Mouse (Mus musculus): ENCODE measurements around the gene Hmox1.
A peak's percentile ranks its signal among the peaks of the same experiment; 100 is the strongest.

The Hmox1 gene

DNA sequence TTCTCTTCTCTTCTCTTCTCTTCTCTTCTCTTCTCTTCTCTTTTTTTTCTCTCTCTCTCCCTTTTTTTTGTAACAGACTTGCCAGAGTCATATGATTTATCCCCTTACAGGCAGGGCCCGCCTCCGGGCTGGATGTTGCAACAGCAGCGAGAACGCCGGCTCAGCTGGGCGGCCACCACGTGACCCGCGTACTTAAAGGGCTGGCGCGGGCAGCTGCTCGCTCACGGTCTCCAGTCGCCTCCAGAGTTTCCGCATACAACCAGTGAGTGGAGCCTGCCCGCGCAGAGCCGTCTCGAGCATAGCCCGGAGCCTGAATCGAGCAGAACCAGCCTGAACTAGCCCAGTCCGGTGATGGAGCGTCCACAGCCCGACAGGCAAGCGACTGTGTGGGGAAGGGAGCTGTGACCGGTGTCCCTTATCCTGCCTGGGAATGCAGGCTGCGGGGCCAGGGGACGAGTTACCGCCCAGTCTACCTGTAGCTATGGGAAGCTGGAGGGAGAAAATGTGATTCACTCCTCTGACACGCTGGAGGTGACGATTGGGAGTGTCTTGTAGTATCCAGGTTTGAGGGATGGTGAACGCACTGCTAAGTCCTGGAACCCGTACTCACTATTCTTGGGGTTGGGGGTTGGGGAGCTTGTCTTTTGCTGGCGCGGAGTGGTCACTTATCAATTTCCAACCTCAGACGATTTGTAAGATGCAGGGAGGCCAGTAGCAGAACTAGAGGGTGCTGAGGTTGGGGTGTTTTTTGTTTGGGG, at the start of gene Hmox1:
Gene Hmox1 (plus strand): TSS at position 223 of the 758 bp plus-strand sequence.
- DNase-seq = peak; percentile 95

DNA sequence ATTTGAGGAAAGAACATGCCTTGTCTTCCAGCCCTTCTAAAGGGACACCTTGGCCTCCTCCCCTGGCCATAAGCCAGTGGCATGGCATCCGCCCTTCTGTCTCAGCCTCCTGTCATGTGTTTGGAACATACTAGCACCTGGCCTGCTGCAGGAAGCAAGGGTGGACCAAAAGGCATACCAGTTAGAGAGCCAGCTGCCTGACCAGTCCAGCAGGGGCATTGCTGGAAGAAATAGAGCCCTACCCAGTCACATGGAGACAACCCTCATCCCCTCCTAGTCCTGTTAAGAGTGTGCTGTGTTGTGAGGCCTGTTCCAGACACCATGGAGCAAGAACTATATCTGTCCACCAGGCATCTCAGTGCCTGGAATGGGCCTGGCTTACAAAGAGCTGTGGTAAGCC, 47.1 kb upstream of the Hmox1 start:
- no peak for DNase-seq

DNA sequence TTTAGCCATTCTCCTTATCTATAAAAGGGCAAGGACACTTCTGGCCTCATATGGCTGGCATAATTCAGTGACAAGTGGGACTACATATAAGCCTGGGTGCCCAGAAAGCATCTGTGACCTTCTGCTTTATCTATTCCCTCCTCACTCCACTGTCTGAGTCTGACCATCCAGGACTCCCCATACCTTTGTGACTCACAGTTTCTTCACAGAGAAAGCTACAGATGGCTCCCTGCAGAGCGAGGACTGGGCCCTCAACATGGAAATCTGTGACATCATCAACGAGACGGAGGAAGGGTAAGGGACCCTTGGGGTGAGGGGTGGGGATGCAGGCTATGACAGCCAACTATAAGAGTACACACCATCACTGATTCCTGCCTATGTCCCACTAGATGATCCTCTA, 45.6 kb upstream of the Hmox1 start:
- DNase-seq = no peak

DNA sequence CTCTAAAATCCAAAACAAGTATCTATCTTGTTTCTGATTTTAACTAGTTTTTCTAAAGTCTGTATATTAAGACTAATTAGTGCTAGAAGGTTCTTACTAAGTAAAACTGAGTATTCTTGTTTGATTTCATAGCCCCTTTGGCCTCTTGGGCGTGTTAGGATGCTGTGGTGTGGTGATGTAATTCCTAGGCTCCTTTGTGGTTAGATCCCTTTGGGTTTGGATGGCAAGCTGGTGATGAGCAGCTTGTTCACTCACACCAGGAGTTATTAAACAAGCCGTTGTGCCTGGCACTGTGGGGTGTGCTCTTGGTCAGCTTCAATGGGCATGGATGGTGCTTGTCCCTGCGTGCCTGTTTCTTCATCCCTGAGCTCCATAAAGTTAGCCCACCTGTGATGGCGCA, 40.1 kb upstream of the Hmox1 start:
- DNase-seq = no peak

DNA sequence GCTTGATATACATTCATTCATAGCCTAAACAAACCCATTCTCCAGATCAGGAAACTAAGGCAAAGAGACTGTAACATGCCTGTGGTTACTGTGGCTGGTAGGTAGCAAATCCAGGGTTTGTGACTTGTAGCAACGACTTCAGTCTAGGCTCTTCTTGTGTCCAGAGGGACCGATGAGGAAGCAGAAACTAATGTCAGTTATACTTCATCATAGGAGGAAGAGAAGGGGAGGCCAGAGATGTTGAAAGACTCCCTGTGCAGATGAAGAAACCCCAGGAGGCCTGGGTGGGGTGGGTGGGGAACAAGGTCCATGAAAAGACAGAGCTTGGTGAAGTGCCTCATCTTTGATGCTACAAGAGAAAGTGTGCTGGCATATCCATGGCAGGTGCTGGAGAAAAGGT, 37.7 kb upstream of the Hmox1 start:
- no peak for DNase-seq

DNA sequence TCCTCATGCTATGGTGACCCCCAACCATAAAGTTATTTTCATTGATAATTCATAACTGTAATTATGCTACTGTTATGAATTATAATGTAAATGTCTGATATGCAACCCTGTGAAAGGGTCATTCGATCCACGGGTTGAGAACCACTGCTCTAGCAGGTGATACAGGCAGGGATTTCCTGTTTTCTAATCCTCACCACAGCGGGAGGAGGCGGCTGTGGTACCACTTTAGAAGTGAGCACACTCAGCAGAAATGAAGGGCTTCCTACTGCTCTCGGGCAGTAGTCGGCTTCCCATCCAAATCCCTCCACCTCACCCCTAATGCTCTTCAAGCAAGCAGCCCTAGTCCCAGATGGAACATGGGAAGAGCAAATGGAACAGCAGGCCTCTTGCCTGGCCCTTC, 33.4 kb upstream of the Hmox1 start:
- DNase-seq = no peak

DNA sequence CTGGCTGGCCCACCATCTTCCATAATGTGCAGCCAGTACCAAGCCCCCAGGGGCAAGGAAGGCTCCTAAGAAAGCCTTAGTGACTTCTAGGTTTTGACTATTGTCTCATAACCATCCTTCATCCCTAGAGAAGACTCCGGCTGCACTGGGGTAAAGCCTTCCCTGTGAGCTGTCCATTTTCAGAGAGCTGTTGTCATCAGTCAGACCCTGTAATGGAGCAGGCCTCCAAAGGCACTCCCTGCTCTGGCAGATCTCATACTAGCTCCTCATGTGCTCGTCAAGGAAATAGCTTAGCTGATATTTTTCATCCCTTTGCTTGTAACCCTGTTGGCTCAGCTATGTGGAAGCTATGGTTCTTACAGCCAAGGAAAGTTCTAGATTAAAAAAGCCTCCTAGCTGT, 32.6 kb upstream of the Hmox1 start:
- no peak for DNase-seq

DNA sequence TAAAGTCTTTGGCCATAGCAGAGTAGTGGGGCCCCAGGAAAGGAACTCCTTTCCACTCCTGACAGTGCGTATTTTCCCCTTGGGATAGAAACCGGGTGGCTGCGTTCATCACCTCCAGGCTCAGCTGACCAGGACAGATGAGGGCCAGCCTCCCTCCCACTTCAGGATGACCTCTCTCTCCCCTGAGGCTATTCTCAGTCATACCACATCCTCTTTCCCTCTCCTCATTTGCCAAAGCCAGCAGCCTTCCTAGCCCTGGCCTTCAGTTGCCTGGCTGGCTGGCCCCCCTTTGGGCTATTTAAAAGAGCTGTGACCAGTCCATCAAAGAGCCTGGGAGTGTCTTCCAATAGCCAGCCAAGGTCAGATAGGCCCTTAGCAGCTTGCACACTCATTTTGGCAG, 30.1 kb upstream of the Hmox1 start:
- no peak for DNase-seq

DNA sequence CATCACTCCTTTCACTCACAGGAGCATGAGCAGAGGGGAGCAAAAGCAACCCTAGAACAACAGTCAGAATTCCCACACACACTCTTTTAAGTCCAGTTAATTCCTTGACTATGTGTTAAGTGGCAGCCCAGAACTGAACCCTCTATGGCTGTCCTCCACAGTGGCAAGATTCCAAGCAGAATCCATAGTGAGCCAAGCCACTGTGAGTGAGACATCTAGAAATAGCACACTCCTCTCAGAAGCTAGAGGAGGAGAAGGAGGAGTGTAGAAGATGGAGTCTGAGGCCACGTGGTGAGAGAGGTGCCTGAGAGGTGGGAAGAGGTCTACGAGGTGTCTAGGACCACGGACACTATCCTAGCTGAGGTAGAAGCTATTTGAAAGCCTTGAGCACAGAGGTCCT, 28.6 kb upstream of the Hmox1 start:
- DNase-seq = no peak

DNA sequence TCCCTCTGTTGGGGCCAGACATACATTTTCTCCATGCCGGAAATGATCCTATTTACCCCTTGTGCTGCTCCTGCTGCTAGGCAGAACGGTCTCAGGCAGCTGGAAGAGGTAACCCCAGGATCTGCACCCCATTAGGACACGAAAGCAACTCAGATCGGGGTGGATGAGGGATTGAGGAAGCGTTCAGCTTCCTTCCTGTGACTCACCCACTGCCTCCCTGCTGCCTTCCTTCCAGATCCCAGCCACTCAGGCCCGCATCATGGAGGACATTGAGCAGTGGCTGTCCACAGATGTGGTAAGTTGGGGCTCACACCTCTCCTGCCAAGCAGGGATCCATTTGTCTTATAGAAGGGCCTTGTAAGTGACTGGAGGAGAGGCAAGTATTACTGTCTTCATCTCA, 26.1 kb upstream of the Hmox1 start:
- DNase-seq = no peak

DNA sequence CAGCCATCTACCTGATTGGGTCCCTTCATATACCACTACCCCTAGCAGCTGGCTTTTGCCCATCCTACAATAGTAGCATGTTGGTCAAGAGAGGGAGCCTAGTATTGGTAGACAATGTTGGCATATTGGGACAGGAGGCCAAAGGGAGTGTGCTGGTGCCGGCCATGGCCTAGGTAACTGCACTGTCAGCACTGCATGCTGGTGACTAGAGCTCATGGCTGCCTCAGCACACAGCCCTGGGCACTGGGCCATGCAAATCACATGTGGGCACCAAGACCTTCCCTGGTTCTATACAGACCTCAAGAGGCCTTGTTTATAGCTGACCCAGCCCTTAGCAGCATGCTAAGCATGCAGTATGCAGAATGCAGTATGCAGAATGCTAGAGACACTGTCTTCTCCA, 23.1 kb upstream of the Hmox1 start:
- no peak for DNase-seq

DNA sequence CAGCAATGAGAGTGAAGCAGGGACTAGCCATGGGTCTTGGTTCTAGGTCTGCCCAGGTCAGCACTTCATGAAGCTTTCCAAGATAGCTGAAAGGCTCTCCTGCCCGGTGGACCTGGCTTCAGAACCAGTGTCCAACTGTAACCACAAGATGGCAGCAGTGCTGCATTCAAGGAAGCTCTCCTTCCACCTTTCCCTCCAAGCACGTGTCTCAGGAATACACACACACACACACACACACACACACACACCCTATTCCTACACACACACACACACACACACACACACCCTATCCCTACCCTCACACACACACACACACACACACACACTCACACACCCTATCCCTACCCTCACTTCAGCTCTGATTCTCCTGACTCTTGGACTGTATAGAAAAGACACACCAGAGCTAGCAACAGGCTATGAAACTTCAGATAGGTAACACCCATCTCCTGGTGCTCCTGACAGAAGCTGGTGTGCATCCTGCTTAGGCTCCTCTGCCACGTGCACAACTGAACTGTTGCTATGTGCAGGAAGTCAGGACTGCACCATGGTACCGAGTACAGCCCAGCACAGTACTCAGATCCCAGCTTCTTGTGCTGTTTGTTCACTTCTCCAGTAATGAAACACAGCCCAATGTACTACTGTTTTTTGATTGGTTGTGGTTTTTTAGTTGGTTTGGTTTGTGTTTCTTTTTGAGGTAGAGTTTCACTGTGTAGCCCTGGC, 21.6 kb upstream of the Hmox1 start:
- DNase-seq = peak; percentile 92

DNA sequence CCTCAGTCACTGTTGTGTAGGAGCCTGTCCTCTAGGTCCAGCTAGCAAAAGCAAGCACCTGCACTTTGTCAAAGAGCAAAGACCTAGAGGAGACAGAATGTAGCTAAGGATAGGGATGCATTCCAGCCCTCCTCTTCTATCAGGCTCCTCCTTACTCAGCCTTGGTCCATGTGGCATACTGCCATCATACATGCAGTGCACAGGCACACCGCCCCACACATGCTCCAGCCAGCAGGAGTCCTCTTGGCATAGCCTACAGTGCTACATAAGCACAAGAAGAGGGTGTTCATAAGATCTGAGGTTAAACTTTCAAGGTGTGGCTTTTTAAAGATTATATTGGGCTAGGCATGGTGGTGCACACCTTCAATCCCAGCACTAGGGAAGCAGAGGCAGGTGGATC, 18.5 kb upstream of the Hmox1 start:
- DNase-seq = no peak

DNA sequence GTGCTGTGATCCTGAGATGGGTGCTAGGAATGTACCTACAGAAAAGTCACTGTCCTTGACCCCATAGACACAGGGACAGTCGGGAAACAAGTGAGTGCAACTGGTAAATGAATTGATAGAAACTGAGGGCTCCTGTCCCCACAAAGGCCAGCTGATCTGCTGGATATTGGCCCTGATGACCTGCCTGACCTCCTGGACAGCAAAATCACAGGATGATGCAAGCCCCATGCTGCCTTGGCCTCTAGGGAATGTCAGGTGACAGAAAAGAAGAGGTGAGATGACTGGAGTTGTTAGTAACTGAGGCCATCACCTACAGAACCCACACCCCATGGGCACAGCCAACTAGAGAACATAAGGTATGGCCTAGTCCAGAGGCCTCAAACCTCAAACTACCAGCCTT, 15.2 kb upstream of the Hmox1 start:
- DNase-seq = no peak

DNA sequence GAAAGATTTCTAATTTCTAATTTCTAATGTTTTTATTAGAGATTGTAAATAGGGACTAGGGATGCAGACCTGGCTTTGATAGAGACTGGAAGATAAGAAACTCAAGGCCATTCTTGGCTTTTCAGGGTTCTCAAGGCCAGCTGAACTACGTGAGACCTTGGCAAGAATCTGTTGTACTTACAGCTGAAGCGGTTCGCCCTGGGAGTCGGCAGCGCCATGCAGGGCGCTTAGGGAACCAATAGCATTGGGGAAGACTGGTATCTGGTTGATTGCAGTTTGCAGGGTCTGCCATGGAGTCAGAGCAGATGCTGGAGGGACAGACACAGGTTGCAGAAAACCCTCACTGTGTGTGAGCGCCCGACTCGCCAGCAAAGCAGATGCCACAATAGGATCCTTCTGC, 14.6 kb upstream of the Hmox1 start:
- no peak for DNase-seq

DNA sequence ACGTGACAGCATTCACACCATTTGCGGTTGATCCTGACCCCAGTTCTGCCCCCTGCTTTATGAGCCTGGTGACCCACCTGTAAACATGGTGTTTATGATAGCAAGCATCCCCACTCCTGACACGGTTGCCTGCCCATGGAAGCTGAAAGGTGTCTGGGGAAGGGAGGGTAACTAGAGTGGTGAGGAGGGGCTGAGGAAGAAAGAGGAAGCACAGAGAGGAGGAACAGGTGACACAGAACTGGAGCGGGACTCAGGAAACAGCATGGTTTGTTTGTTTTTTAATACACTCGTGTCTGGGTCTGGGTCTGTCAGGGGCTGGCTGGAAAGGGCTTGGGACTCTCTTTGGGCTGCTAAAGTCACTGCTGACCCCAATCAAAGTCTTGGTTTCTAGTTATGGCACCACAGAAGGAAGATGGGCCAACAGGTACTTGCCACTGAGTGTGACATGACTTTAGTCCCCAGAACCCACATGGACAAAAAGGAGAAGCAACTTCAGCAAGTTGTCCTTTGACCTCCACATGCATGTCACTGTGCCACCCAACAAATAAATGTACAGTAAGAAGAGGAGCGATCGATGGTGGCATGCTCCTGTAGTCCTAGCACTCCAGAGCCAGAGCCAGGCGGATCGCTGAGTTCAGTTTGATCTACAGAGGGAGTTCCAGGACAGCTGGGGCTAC, 11.9 kb upstream of the Hmox1 start:
- no peak for DNase-seq

DNA sequence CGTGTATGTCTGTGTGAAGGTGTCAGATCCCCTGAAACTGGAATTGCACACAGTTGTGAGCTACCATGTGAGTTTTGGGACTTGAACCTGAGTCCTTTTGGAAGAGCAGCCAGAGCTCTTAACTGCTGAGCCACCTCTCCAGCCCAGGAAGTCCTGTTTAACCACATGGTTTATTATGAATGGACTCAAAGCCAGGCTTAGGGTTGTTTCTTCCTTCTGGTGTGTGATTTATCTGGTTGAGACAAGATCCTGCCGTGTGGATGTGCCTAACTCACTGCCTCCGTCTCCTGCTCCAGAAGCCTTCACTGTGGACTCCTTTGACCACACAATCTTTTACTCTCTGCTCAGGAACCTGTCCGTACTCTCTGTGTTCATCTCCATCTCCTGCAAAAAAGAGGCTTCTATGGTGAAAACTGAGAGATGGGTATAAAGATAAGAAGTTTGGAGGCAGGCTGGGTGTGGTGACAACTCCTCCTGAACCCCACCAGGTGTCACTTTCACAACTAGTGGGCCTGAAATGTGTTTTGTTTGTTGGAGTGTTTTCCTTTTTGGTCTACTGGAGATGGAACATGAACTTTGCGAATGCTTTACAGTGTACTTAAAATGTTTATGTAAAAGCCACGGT, 11.1 kb upstream of the Hmox1 start:
- DNase-seq = no peak

DNA sequence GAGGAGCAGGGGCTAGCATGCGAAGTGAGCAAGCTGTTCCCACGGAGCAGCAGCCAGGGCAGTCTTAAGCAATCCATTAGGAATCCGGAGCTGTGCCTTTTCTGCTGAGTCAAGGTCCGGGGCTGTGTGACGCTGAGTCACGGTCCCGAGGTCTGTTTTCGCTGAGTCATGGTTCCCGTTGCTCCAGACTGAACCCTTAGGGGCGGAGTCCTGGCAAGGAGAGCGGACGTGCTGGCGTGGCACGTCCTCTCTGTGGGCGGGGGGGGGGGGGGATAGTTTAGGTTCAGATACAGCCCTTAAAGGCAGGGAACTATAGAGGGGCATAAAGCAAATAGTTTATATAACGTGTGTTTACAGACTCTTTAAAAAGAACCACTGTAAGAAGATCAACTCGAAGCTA, 9.6 kb upstream of the Hmox1 start:
- DNase-seq = peak; percentile 98

DNA sequence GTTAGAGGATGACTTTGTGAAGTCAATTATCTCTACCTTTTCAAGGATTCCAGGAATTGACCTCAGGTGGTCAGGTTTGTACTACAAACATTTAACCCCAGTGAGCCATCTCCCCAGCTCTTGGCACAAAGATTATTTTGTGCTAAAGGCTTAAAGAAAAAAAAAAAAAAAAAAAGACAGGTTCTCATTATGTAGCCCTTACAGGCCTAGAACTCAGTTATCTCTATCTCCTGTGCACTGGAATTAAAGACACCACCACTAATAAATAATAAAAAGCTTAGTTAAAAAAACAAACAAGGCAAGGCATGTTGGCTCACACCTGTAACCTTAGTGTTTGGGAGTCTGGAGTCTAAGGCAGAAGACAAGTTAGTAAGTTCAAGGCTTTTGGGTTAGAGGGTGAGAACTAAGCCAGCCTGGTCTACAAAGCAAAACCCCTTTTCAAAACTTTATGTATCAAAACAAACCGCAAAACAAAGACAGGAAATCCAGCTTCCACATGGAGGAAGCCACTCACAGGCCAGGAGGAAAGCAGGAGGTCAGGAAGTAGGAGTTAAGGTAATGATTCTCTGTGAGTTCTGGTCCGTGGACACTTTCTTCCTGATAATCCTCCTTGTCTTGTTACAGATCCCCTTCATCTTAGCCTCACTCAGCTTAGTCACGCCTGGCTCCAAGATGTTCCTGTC, 8.9 kb upstream of the Hmox1 start:
- no peak for DNase-seq

DNA sequence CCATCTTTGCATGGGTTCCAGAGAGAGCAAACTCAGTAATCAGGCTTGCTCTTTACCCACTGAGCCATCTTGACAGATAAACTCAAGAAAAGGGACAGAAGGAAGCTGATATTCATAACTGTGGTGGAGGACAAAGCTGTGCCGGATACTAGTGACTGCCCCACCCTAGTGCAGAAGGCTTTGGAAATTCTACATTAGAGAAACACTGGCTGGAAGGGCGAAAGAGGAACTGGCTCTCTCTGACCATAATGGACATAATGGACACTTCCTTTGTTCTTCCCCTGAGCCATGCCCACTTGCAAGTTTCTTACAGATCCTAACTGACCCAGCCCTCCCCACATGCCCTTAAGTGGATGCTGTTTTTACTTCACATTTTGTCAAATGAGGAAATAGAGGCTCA, 7.4 kb upstream of the Hmox1 start:
- DNase-seq = no peak

DNA sequence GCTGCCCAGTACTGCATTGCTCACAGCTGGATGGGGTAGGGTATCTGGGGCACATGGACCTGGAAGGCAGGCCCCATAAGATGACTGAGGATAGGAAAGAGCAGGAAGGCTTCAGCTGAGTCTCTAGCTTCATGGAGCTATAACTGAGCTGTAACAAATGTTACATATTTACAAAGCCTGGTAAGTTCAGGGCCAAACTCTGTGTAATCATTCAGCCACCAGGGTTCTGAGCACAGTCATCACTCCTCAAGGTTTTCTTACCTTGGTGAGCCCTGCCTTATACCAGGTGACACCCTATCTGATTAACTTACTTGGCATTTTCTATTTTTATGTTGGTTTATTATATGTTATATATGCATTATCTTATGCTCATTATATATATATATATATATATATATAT, 6.3 kb upstream of the Hmox1 start:
- peak; percentile 77 for DNase-seq

DNA sequence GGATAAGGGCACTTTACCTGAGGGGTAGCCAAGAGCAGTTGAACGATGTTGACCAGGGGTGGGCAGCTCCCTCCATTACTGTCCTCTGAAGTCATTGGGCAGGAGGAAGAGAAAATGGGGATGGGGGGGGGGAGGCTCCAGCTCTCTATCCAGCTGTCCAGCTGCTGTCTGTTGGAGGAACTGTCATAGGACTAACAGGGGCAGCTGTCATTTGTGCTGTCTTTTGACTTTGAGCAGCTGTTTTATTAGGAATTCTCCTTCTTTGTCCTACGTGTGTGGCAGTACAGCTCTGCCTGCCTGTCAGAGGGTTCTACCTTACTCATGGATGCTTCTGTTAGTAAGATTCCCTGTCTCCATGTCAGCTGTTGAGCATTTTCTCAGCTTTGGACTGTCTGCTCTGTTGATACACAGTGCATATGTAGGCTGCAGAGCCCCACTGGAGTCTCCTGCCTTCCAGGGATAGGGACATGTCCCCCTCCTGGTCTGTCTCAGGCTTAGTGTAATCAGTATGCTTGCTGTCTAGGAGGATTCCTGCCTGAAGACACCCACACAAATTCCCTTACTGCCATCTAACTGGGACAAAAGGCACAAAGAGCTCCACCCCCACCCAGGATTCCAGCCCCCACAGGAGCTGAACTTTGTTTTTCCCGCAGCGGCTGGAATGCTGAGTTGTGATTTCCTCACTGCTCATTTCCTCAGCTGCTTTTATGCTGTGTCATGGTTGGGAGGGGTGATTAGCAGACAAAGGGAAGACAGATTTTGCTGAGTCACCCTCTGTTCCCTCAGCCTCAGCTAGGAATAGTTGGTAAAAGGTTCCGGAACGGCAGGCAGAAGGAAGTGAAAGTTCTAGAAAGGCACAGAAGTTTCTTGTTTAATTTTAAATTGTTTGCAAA, 4.2 kb upstream of the Hmox1 start:
- peak; percentile 97 for DNase-seq

All from kidney, adult 9 months (tissue).